Mouse (Mus musculus) lung, embryonic 16.5 days (tissue): ENCODE data around the gene Msx2. TPM values are rescaled to one million over a fixed set of nuclear protein-coding genes. Genes with fewer than 3 reads are reported as not detected.

ENCODE experiments used
- ATAC-seq: fragments of 200-750 bp; cut with Nextera tagmentation; 2 replicates; pipeline ENCODE4 v1.8.0; 2017; ENCODE audit warnings: low read depth, mild to moderate bottlenecking, moderate library complexity
- H3K27ac ChIP-seq: fragments of 300-500 bp; sonication (generic); 2 replicates; pipeline ENCODE4 v1.5.1; 2014; ENCODE audit warnings: mild to moderate bottlenecking, control low read depth, low read length
- H3K27me3 ChIP-seq: fragments of 300-500 bp; sonication (generic); 2 replicates; pipeline ENCODE4 v1.6.1; 2014; ENCODE audit warnings: low read depth, low read length, mixed read lengths; ENCODE audit not compliant: control insufficient read depth, insufficient read depth
- H3K36me3 ChIP-seq: fragments of 300-500 bp; sonication (generic); 2 replicates; pipeline ENCODE4 v1.6.1; 2014; ENCODE audit warnings: low read length; ENCODE audit not compliant: control insufficient read depth, insufficient read depth
- H3K4me1 ChIP-seq: fragments of 300-500 bp; sonication (generic); replicated peaks from 2 replicates; pipeline ENCODE4 v1.6.1; 2014; ENCODE audit warnings: low read length, mixed read lengths; ENCODE audit not compliant: control insufficient read depth, insufficient read depth
- H3K4me2 ChIP-seq: fragments of 300-500 bp; sonication (generic); 2 replicates; pipeline ENCODE4 v1.6.1; 2014; ENCODE audit warnings: low read depth, low read length, control low read depth
- H3K4me3 ChIP-seq: fragments of 300-500 bp; sonication (generic); 2 replicates; pipeline ENCODE4 v1.5.1; 2014; ENCODE audit warnings: mild to moderate bottlenecking, low read length, control low read depth
- H3K9ac ChIP-seq: fragments of 300-500 bp; sonication (generic); 2 replicates; pipeline ENCODE4 v1.6.1; 2014; ENCODE audit warnings: low read length, control low read depth
- H3K9me3 ChIP-seq: fragments of 300-500 bp; sonication (generic); 2 replicates; pipeline ENCODE4 v1.6.1; 2016; ENCODE audit warnings: low read length; ENCODE audit not compliant: control insufficient read depth
- WGBS: fragments of 180-500 bp; shearing (Covaris S2); extraction: QIAGEN DNeasy Blood & Tissue Kit; methylation state at CpG from one replicate; pipeline ENCODE4 v1.1.7; 2014; 5-methylcytosine and 5-hydroxymethylcytosine counted together
- polyA plus RNA-seq: library from polyadenylated mRNA; unstranded; fragments of >200 nt; fragmentation: Nextera tagmentation; extraction: Ambion mirVana; gene quantifications from 2 replicates; pipeline ENCODE4 v1.2.1, GENCODE M21; 2015

Msx2 gene
- polyA plus RNA-seq = 0.33 and 0.50 TPM in 2 replicates

GRCm38 (mm10) chr13:53472614-53473124 lies at the start of gene Msx2:
Gene Msx2 (minus strand): TSS chr13:53473074.
- peaks cover 15% of the 10 kb centered on the region; the same call in 1 of the 2 replicates for H3K4me1 ChIP-seq
- no peaks in the 10 kb centered on the region for H3K36me3 ChIP-seq
- H3K27me3 ChIP-seq = peaks cover 91% of the 10 kb centered on the region
- peak; percentile 92 for ATAC-seq
- H3K4me3 ChIP-seq = peak within 1 kb of the TSS; percentile 58
- H3K9ac ChIP-seq = peak within 1 kb of the TSS; percentile 66
- H3K4me2 ChIP-seq = peak within 1 kb of the TSS; percentile 92
- no peaks in the 10 kb centered on the region for H3K9me3 ChIP-seq
- no peak within 1 kb of the TSS for H3K27ac ChIP-seq
- WGBS = under 1% methylated on average over 38 of the region's 38 CpGs

- Histone ChIP-seq H3K4me1 (peaks cover 4% of the 10 kb centered on the region; the same call in 1 of the 2 replicates), H3K9me3 (no peaks in the 10 kb centered on the region), H3K9ac (no peak overlapping the region), H3K4me2 (no peak overlapping the region), H3K27me3 (no peaks in the 10 kb centered on the region), H3K4me3 (no peak overlapping the region), H3K36me3 (no peaks in the 10 kb centered on the region), H3K27ac (no peak overlapping the region)
- ATAC-seq = no peak
- 52% methylated on average over 3 of the region's 3 CpGs for WGBS
Measured at GRCm38 (mm10) chr13:53521468-53521867, 48.6 kb upstream of the Msx2 start.

- H3K27ac ChIP-seq = no peak overlapping the region
- H3K9me3 ChIP-seq = peaks cover 4% of the 10 kb centered on the region; the same call in 1 of the 2 replicates
- H3K4me2 ChIP-seq = no peak overlapping the region
- no peaks in the 10 kb centered on the region for H3K36me3 ChIP-seq
- H3K27me3 ChIP-seq = no peaks in the 10 kb centered on the region
- no peak for ATAC-seq
- no peak overlapping the region for H3K9ac ChIP-seq
- WGBS = 60% methylated on average over 12 of the region's 12 CpGs
- peaks cover 4% of the 10 kb centered on the region; the same call in 1 of the 2 replicates for H3K4me1 ChIP-seq
- no peak overlapping the region for H3K4me3 ChIP-seq
Measured at GRCm38 (mm10) chr13:53520343-53520937, 47.6 kb upstream of the Msx2 start.

- Histone ChIP-seq H3K36me3 (no peaks in the 10 kb centered on the region), H3K27ac (no peak overlapping the region), H3K4me1 (peaks cover 4% of the 10 kb centered on the region; the same call in 1 of the 2 replicates), H3K4me2 (no peak overlapping the region), H3K9ac (no peak overlapping the region), H3K9me3 (peaks cover 4% of the 10 kb centered on the region; the same call in 1 of the 2 replicates), H3K27me3 (no peaks in the 10 kb centered on the region), H3K4me3 (no peak overlapping the region)
- 30% methylated on average over 8 of the region's 8 CpGs for WGBS
- no peak for ATAC-seq
Measured at GRCm38 (mm10) chr13:53519727-53520126, 46.9 kb upstream of the Msx2 start.

- no peak for ATAC-seq
- no peak overlapping the region for H3K9ac ChIP-seq
- no peaks in the 10 kb centered on the region for H3K36me3 ChIP-seq
- no peak overlapping the region for H3K4me3 ChIP-seq
- peaks cover 4% of the 10 kb centered on the region; the same call in 1 of the 2 replicates for H3K9me3 ChIP-seq
- no peaks in the 10 kb centered on the region for H3K27me3 ChIP-seq
- no peak overlapping the region for H3K27ac ChIP-seq
- 55% methylated on average over 4 of the region's 4 CpGs for WGBS
- H3K4me1 ChIP-seq = peaks cover 4% of the 10 kb centered on the region; the same call in 1 of the 2 replicates
- H3K4me2 ChIP-seq = no peak overlapping the region
Measured at GRCm38 (mm10) chr13:53518306-53518705, 45.4 kb upstream of the Msx2 start.

GRCm38 (mm10) chr13:53514574-53514973 lies 41.7 kb upstream of the Msx2 start:
- no peaks in the 10 kb centered on the region for H3K4me1 ChIP-seq
- H3K9ac ChIP-seq = no peak overlapping the region
- H3K27me3 ChIP-seq = no peaks in the 10 kb centered on the region
- no peak overlapping the region for H3K4me3 ChIP-seq
- H3K27ac ChIP-seq = no peak overlapping the region
- no peaks in the 10 kb centered on the region for H3K36me3 ChIP-seq
- H3K9me3 ChIP-seq = peaks cover 4% of the 10 kb centered on the region; the same call in 1 of the 2 replicates
- H3K4me2 ChIP-seq = no peak overlapping the region
- ATAC-seq = no peak

- Histone ChIP-seq H3K4me3 (no peak overlapping the region), H3K9me3 (peaks cover 4% of the 10 kb centered on the region; the same call in 1 of the 2 replicates), H3K36me3 (no peaks in the 10 kb centered on the region), H3K4me2 (no peak overlapping the region), H3K9ac (no peak overlapping the region), H3K27me3 (no peaks in the 10 kb centered on the region), H3K4me1 (no peaks in the 10 kb centered on the region), H3K27ac (no peak overlapping the region)
- no peak for ATAC-seq
- WGBS = 78% methylated on average over 2 of the region's 2 CpGs
Measured at GRCm38 (mm10) chr13:53511366-53511765, 38.5 kb upstream of the Msx2 start.

- Histone ChIP-seq H3K27ac (no peak overlapping the region), H3K4me1 (no peaks in the 10 kb centered on the region), H3K9ac (no peak overlapping the region), H3K27me3 (no peaks in the 10 kb centered on the region), H3K4me2 (no peak overlapping the region), H3K36me3 (no peaks in the 10 kb centered on the region), H3K4me3 (no peak overlapping the region), H3K9me3 (no peaks in the 10 kb centered on the region)
- WGBS = 46% methylated on average over 6 of the region's 6 CpGs
- ATAC-seq = no peak
Measured at GRCm38 (mm10) chr13:53502406-53502805, 29.5 kb upstream of the Msx2 start.

GRCm38 (mm10) chr13:53501561-53502253 lies 28.8 kb upstream of the Msx2 start:
- Histone ChIP-seq H3K36me3 (no peaks in the 10 kb centered on the region), H3K4me2 (no peak overlapping the region), H3K9me3 (no peaks in the 10 kb centered on the region), H3K4me3 (no peak overlapping the region), H3K27ac (no peak overlapping the region), H3K9ac (no peak overlapping the region), H3K4me1 (no peaks in the 10 kb centered on the region), H3K27me3 (no peaks in the 10 kb centered on the region)
- 17% methylated on average over 10 of the region's 10 CpGs for WGBS
- no peak for ATAC-seq
